Mouse (Mus musculus) brain, adult 2 months (tissue): Measurements from ENCODE around the gene Otof.

Source experiments
- DNase-seq: peaks from one replicate; pipeline ENCODE4 v3.0.0; 2011; ENCODE audit warnings: low read depth, low spot score

Otof gene

DNA sequence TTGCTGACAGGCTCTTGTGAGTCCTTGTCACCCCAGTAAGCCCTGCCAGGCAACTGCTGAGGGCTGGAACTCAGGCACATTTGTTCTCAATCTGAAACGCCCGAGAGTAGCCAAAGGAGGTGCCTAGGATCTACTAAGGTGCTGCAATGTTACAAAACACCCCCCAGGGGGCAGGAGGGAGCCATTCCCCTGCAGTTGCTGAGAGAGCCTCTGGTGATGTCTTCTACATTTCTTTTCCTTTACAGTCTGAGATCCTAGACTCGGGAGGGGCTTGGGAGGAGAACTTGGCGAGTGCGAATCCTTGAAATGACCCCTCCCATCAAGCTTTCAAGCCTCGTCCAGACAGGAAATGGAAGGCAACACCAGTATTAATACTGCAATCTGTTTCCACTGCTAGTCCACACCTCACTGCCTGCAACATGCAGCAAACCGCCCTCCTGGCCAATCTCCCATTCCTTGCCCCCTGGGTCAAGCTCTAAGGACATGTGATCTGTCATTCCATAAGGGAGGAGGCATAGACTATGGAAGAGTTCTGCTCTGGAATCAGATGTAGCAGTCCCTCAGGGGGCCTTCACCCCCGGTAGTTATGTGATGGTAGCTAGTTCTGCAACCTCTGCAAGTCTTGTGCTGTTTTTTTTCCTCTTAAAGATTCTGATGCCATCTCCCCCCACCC, 38.0 kb downstream of the Otof start:
- DNase-seq, result peak; percentile 75

DNA sequence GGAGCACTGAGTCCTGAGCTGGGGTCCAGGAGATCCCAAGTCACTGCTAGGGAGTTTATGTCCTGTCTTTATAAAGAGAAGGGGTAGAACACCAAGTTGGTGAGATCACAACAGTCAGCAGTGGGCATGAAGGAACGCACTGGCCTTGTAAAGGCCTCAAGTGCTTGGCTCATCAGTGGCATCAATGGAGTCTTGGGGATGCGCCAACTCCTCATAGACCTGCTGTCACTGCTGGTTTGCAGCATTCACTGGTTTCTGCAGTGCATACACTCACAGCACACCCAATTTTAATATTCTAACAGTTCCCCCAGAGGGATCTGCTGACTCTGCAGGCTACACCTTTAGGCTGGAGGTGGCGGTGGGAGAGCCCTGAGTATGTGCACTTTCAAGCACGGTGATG, 38.6 kb downstream of the Otof start:
- no peak for DNase-seq

DNA sequence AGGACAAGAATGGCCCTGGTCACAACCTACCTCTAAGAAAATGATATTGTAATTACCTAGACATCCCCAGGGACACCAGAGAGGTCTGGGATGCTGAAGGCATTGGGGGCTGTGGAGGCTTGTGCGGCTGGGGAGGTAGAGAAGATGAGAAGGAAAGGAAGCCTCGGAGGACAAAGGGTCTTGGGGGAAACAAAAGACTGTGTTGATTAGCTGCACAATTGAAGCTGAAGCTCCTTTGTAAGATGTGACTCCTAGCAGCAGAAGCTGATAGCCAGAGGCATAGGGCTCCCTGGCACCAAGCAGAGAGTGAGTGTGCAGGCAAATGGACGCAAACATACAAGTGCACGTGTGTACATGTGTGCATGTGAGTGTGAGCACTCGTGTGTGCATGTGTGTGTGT, 45.1 kb downstream of the Otof start:
- no peak for DNase-seq

DNA sequence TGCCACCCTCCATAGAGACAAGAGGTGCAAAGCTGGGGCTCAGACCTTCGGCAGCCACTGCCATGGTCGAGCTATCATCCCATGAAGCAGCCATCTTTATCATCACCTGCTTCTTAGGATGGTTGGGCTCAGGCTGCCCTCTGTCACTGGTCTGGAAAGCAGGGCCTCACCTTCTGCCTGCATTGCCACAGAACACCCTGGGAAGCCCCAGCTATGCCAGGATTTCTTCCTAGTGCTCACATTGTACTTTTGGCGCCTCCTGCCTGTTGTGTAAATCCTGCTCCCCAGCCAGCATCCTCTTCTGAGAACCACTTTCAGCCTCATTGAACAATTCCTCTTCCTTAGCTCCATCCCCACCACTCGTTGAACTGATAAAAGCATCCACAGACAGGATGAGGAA, 45.9 kb downstream of the Otof start:
- DNase-seq, result no peak

DNA sequence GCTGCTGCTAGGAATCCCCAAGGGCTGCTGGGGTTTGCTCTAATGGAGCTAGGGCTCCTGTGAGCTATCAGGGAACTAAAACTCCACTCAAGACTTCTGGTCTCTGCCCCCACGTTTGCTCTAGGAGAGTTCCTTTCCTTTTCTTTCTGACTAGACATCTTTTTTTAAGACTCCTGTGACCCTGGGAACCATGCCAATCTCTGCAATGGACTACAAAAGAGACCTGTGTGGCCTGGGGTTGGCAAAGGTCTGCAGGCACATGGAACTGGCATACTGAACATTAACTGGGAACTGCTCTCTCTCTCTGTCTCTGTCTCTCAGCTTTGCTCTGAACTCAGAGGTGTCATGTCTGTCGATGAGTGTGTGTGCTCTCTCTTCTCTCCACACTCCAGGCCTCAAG, 46.4 kb downstream of the Otof start:
- no peak for DNase-seq

DNA sequence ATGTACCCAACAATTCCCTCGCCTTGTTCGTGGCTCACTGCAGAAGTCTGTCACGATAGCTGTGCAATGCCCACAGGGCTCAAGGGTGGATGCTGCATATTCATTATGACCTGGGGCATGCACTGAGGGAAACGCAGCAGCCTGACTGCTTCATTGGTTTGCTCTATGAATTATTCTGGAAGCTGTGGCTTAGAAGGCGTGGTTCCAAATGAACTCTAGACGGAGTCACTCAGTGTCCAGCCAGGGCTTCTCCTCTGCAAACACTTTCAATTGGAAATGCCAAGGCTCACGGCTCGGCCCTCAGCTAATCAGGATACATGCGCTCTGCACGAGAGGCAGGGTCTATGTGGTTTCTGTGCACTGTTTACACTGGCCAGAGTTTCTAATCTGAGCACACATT, 50.2 kb downstream of the Otof start:
- no peak for DNase-seq

DNA sequence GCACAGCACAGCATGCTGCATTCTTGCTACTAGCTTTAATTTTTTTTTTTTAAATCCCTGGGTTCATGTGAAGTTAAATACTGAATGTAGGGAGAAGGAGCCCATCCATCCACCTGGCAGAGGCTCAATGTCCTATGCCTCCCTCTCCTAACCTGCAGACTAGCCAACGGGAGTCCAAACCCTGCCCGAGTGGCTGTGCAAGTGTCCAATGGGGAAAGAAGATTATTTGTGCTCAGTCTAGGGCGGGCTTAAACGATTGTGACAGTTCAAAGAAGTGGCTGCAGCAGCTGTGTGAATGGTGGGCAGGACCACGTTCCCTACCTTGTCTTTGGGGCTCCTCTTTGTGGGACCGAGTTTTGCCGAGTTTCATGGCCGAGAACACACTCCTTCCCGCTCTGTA, 54.9 kb downstream of the Otof start:
- DNase-seq, result no peak

DNA sequence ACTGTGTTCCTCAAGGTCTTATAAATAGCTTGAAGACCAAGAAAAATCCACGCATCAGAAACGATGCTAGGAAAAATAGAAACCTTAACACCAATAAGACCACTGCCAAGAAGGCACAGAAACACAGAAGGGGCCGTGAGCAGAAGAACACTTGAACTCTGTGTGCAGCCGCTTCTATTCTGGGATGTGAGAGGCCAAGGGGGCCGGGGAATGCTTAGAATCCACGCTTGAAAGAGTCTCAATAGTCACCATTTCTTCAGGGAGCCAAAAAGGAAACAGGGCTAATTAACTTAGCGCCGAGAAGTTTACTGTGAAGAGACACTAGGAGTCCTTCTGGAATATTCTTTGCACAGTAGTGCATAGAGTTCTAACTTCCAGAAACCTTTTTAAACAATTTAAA, 60.6 kb downstream of the Otof start:
- DNase-seq, result peak; percentile 18

DNA sequence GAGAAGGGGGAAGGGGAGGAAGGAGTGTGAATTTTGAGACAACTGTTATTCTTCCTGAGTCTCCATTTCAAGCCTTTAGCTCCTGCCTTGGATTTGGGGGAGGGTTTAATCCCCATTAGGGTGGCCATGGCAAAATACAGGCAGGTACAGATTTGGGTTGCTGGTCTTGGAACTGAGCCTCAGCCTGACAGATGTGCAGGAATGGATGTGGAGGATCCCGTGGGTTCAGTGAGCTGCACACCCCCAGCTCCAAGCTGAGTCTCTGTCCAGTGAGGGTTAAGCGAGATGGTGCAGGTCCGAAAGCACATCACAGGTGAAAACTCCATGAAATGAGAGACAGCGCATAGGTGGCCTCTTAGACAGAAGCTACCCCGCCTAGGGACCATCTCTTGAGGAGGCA, 61.2 kb downstream of the Otof start:
- DNase-seq, result no peak

DNA sequence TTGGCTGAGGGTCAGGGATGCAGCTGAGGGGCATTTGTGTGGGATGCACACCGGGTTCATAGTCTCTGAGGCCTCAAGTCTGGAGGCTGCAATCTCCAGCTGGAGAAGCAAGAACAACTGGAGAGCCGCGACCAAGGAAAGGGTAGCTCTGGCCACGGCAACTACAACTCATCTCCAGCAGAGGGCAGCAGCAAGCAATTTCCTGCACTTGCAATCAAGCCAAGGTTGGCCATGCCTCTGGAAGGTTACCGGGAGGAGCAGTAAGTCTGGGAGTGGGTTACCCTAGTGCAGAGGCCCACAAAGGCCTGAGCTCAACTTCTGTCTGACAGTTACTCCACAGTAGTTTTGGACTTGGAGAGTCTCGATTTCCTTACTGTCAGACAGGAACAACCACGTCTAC, 70.3 kb downstream of the Otof start:
- peak; percentile 75 for DNase-seq

DNA sequence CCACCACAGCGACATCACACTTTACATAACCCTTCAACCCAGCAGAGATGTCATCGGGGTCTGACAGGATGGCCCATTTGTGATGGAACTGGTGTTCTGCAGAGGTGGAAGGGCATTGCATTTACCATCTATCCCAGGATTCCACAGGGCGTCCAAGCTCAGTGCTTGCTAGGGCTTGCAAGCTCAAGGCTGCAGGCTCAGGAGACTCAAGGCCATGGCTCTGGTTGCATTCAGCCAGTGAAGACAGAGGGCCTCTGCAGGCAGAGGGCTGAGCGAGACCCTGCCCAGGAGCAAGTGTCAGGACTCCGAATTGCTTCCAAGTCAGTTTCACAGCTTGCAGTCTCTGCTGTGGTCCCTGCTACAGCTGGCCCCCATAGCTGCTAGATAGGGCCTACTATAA, 71.9 kb downstream of the Otof start:
- DNase-seq, result no peak

DNA sequence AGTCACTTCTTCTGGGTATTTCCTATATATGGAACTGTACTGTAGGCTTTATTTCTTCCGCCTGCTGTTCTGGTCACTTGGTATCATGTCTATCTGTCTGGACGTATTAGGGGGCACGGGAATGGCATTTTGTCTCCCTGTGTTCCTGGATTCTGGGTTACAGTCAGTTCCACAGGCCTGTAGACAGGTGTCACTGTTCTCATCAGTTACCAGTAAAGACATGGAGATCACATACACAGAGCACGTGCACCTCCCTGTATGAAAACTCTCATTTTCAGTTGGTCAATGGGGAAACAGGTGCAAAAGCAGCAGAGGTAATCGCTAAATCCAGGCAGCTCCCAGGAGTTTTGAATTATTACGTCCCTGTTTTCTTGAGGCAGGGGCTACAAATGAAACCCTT, 74.0 kb downstream of the Otof start:
- no peak for DNase-seq

DNA sequence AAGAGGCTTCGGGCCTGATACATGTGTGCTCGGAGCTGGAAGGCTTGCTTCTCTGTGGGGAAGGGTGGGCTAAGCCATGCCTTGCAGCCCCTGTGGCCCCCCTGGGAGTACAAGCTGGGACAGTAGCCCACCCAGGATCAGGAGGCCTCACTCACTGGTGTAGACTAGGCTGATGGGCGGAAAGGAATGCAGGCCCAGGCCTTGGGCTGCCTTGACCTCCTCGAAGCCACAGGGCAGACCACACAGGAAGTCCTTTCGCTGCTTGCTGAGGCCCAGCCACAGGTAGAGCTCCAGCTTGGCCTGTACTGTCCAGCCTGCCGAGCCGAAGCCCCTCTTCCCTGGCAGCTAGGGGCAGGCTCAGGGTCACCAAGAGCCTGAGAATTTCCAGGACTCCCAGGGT, 78.9 kb downstream of the Otof start:
- DNase-seq, result no peak

DNA sequence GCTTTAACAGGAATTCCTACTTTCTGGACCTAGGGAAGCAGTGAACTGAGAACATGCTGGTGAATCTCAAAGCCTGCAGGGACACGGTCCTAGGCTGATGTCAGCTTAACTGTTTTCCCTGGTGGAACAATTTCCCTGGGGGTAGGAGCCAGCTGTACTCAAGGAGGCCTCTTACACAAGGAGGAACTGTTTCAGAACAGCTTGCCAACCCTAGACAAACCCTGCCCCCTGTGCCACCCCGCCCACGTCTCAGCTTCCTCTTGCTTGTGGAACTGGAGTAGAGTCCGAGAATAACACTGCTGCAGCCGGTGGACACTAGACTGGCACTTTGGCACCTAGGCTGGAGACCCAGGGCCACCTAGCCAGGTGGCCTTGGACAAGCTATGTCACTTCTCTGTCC, 92.3 kb downstream of the Otof start:
- DNase-seq, result peak; percentile 42

DNA sequence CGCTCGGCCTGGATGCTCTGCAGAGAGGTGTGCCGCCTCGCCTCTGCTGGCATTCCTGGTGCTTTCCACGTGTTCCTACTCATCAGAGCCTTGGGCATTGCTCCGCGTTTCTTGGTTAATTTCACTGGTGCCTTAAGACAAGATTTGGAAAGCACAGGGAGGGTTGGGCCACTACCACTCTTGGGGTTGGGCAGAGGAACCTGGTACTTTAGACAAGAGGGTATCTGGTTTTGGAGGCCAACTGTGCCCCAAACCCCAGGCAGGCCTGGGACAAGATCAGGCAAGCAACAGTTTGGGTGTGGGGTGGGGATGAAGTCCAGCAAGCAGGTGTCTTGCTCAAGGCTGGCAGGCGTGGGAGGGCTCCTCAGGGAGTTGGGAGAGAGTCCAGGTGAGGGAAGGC, 94.3 kb downstream of the Otof start:
- DNase-seq, result no peak

DNA sequence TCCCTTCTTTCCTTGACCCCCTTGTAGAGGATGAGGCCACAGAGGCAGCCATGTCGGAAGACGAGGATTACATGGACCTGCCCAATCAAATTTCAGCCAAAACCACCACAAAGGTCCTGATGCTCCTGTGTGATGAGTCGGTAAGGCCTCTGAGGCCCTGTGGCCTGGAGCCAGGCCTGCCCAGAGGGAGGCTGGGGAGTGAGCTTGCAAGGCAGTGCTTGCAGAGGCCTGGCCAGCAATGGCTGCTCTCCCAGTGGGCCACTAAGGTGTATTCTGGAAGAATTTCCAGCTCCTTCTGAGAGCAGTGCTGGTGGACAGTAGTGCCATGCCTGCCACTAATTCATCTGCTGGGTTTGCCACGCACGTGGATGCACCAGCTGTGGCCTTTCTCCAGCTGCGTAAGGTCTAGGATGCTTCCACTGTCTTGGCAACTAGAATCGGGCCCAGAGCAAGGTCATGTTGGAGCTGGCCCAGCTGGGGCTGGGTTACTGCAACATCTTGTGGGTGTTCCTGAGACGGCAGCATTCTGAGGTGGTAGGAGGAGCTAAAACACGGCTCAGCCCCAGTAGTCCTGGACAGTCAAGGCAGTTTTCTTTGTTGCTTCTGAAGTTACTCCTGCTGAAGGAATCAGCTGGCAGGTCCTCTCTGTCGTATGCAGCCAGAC, 103.2 kb downstream of the Otof start:
- no peak for DNase-seq

DNA sequence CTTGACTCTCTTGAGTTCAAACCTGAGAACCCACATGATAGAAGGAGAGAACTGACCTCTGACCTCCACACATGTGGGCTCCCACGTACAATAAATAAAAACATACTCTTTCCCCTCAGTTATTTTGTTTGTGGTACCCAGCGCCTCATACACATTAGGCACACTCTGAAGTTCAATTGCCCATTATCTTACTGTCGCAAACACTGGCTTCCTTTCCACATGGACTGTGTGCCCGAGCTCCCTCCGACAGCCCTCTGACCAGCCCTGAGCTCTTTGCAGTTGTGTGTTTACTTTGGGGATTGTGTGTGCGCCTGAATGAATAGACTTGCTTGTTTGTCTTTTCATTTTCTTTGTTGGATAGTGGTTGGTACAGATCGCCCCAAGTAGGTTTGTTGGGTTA, 105.1 kb downstream of the Otof start:
- DNase-seq, result no peak

DNA sequence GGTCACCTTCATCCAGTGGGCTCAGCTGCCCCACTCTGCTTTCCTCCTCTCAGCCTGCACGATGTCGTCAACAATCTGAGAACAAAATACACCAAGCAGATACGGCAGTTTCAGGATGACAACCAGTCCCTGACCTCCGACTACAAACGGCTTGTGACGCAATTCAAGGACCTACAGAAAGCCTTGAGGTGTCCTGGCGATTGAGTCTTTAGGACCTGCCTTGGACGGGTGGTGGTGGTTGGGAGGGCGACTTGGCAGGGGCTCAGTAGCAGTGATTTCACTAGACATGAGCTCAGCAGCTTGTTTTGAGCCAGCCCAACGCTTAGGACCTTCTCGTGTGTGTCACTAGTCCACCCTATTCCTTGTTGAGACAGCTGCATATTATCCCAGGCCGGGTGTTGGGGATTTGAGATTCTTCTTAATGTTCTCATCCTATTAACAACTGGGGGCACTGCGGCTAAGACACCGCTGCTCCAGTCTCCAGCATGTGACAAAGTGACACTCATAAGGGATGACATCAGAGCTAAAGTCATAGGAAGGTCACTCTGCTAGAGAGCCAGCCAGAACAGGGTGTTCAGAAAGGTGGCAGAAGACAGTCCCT, 106.1 kb downstream of the Otof start:
- DNase-seq, result no peak

DNA sequence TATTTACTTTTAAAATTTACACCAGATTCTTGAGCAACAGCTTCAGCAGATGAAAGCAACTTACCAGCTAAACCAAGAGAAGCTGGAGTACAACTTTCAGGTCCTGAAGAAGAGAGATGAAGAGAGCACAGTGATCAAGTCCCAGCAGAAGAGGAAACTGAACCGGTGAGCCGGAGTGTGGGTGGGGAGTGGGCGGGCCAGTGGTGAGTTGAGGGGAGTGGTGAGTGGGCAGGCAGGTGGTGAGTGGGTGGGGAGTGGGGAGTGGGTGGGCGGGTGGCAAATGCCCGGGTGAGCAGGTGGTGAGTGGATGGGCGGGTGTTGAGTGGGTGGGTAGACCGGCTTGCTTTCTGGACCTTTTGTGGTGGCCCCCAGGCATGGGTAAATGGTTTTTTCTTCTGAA, 106.6 kb downstream of the Otof start:
- no peak for DNase-seq

DNA sequence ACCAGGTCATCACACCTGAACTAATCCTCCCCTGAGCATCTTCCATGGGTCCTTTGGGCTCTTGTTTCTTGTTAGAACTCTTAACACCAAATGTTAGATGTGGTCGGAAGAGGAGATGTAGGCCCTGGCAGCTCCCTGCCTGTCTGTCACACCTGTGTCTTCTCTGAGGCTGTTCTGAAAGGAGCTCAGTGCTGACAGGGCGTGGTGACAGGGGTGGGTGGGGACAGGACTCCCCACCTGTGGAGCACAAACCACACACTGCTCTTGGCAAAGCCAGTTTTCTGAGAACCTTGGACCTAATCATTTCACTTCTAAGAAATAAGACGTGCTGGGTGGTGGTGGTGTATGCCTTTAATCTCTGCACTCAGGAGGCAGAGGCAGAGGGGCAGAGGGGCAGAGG, 108.1 kb downstream of the Otof start:
- no peak for DNase-seq

DNA sequence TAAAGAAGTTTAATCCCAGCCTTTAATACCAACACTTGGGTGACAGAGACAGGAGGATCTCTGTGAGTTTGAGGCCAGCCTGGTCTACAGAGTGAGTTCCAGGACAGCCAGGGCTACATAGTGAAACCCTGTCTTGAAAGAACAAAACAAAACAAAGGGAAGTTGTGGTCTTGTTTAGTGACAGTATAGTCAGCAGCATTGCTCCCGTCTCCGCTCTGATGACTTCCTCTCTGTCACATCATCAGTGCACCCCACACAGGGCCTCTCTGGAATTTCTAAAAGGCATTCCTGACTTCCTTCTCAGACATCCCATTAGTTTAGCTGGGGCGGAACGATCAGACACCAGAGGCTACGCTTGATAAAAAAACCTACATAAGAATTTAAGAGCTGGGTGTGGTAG, 117.8 kb downstream of the Otof start:
- DNase-seq, result no peak

DNA sequence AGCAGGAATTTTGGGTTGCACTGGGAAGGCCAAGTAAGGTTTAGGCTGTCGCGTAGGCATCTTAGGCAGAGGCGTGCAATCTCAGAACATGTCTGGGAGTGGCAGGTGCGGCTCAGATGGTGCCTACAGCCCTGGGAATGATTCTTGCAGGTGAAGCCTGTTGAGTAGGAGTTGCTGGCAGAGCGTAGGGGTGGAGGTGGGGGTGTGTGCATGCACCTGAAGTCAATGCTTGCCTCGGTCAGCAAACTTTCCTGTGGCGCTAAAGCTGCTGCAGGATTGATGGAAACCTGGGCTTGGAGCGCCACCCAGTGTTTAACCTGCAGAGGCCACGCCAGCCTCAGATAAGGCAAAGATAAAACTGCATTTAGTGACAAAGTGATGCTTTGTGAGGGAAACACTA, 118.6 kb downstream of the Otof start:
- peak; percentile 93 for DNase-seq

DNA sequence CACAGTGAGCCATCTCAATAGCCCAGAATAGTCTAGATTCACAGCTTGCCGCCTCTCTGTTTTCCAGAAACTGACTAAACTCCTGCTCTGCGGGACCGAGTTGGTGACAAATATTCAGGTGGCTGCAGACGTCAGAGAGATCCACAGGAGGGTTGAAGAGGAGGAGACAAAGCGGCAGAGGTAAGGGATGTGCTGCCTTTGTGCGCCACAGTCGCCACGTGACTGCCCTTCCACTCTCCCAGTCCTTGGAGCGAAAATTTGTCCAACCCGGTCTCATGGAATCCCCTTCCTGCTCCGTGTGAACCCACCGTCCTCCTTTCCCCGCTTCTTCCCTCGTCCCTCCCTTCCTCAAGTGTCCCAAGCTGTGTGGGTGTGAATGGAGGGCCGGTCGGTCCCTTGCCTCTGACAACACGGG, 119.1 kb downstream of the Otof start:
- DNase-seq, result peak; percentile 82
